Mouse (Mus musculus) kidney, adult 2 months (tissue): ENCODE results near the gene Shmt2.

ENCODE experiments used
- CTCF ChIP-seq: fragments of 200-500 bp; conservative IDR thresholded peaks from 2 replicates; pipeline ENCODE4 v1.5.1; 2011; ENCODE audit warnings: low read depth, mild to moderate bottlenecking, control low read depth, low read length, moderate library complexity, mixed read lengths; ENCODE audit not compliant: insufficient read depth, insufficient read length
- POLR2A ChIP-seq: fragments of 200-500 bp; IDR thresholded peaks from one replicate; pipeline ENCODE4 v1.6.1; 2011; ENCODE audit warnings: low read depth, low read length, control low read depth

- TF ChIP-seq CTCF (no peak), POLR2A (no peak)
These were observed 7.5 kb downstream of the Shmt2 start, which contains the start of gene Ndufa4l2 for GRCm38 (mm10) chr10:127514764-127515163.
